Mouse (Mus musculus): ENCODE measurements around the gene Nxt1. TPM values are rescaled to one million over a fixed set of nuclear protein-coding genes. Genes with fewer than 3 reads are reported as not detected.

The Nxt1 gene
- polyA plus RNA-seq, 1 experiment from 2014 or later: 54.6 TPM

DNA sequence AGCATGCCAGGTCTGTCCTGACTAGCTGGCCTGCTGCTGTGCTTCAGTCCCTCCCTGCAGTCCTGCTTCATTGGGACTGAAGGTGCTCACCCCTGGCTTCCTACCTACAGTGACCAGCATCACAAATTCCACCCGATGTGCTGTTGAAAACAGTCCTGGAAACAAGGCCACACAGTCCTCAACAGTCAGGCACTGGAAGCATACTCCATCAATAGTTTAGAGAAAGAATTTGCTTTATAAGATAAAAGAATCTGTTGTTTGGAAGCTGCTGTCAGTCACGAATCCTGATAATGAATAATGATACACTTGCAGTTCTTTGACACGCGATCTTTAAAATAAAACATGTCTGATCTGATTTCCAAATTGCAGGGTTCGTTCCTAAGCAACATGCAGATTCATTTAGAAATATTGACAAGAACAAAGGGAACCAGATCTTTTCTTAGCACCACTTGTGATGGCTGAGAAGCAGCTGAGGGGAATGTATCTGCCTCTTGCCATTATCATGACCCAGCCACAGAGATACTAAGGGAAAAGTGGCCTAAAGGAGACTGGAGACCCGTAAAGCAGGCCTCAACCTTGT lies 27.9 kb upstream of the Nxt1 start:
- 86% methylated on average over 6 of the region's 6 CpGs for WGBS

DNA sequence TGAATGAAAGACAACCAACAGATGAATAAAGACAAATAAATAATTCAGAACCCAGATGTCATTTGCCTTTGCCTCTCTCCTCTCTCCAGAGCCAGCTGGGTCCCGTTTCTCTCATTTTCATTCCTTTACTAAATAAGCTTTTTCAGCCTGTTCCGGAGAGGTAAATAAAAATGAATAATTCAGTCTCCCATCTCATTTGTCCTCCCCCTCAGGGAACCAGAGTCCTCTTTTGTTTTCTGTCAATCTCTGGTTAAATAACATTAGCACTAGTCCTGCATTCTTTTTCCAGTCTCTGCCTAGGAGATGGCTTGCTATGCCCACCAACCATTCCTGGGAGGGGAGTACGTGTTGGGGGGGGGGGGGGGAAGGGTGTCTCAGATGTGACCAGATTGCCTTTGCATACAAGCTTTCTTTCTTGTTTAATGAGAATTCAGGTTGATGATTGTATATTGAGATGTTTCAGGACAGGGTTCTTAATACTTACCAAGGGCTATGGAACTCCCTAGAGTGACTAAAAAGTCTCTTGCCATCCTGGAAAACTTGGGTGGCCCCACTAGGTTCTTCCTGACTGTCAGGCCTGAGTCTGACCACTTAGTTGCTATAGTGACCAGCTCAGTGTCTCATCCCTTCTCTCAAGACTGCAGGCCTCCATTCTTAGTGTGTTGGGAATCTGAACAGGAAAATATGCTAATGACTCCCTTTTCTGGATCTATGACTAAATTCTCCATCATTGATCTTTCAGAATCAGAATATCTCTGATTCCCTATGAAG lies 21.6 kb upstream of the Nxt1 start:
- Histone ChIP-seq H3K4me3 (replicated peaks; ENCODE audit: low read depth, low read length) (no peak overlapping the region), H3K27me3 (ENCODE audit: control insufficient read depth, insufficient read depth, low read length) (no peaks in the 10 kb centered on the region), H3K27ac (replicated peaks; ENCODE audit: low read depth, low read length) (0 out of 2 replicates have a peak overlapping the region, but pooled peaks have one; percentile 1), H3K36me3 (ENCODE audit: control insufficient read depth, insufficient read depth, low read length) (no peaks in the 10 kb centered on the region), H3K4me2 (ENCODE audit: low read length) (no peak overlapping the region), H3K4me1 (ENCODE audit: control insufficient read depth, insufficient read depth, low read length) (peaks cover 7% of the 10 kb centered on the region), H3K9me3 (ENCODE audit: control insufficient read depth, low read length) (no peaks in the 10 kb centered on the region), H3K9ac (replicated peaks; ENCODE audit: low read length) (no peak overlapping the region)
- DNase-seq (peak; percentile 71), ATAC-seq (ENCODE audit: low FRiP score, low TSS enrichment) (peak; percentile 65)
- WGBS: under 1% methylated on average over 3 of the region's 3 CpGs

More for the DNA sequence above, 27.9 kb upstream of the Nxt1 start:
- Histone ChIP-seq H3K9me3 (ENCODE audit: control insufficient read depth, low read length) (no peaks in the 10 kb centered on the region), H3K36me3 (ENCODE audit: control insufficient read depth, insufficient read depth, low read length) (no peaks in the 10 kb centered on the region), H3K27me3 (ENCODE audit: control insufficient read depth, insufficient read depth, low read length) (no peaks in the 10 kb centered on the region), H3K27ac (replicated peaks; ENCODE audit: low read depth, low read length) (no peak overlapping the region), H3K4me3 (replicated peaks; ENCODE audit: low read depth, low read length) (no peak overlapping the region), H3K9ac (replicated peaks; ENCODE audit: low read length) (no peak overlapping the region), H3K4me2 (ENCODE audit: low read length) (no peak overlapping the region), H3K4me1 (ENCODE audit: control insufficient read depth, insufficient read depth, low read length) (no peaks in the 10 kb centered on the region)
- DNase-seq (no peak), ATAC-seq (ENCODE audit: low FRiP score, low TSS enrichment) (no peak)

DNA sequence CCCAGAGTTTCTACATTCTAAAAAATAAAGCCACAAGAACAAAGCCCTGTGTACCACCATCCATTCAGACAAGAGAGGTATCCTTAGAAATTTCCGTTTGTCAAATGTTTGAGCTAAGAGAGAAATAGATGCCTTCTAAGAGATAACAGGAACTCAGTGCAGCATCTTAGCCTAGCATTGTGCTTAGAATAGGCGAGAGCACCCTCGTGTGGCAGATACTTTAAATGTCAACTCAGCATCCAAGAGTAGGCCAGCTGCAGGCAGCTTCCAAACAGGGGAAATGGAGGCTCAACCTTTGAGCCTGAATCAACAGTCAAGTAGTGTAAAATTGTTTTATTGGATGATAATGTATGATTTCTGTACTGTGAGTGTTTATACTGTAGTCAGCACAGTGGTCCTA lies 17.4 kb upstream of the Nxt1 start:
- no peaks in the 10 kb centered on the region for H3K36me3 ChIP-seq (ENCODE audit: control insufficient read depth, insufficient read depth, low read length)
- 2% methylated on average over 3 of the region's 3 CpGs for WGBS
- H3K27me3 ChIP-seq (ENCODE audit: control insufficient read depth, insufficient read depth, low read length): no peaks in the 10 kb centered on the region
- H3K9ac ChIP-seq (replicated peaks; ENCODE audit: low read length): no peak overlapping the region
- peaks cover 7% of the 10 kb centered on the region for H3K4me1 ChIP-seq (ENCODE audit: control insufficient read depth, insufficient read depth, low read length)
- H3K27ac ChIP-seq (replicated peaks; ENCODE audit: low read depth, low read length): no peak overlapping the region
- no peak overlapping the region for H3K4me3 ChIP-seq (replicated peaks; ENCODE audit: low read depth, low read length)
- DNase-seq: peak; percentile 88
- peak; percentile 54; the same call in 1 of the 2 replicates for ATAC-seq (ENCODE audit: low FRiP score, low TSS enrichment)
- no peak overlapping the region for H3K4me2 ChIP-seq (ENCODE audit: low read length)
- no peaks in the 10 kb centered on the region for H3K9me3 ChIP-seq (ENCODE audit: control insufficient read depth, low read length)

DNA sequence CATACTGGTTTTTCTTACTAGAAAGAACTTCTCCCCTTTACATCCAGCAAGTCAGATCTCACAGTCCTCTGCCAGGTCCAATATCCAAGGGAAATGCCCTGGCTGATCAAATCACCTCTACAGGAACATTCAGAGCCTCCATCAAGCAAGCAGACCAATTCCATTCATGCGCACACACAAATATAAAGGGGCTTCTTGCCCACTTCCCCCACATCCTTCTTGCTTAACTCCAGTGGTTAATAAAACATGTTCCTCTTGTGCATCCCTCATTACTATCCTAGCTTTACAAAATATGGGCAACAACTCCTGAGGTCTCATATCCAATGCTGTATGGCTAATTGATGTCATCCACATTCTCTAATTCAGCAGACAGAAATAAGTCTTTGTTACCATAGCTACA lies 8.9 kb upstream of the Nxt1 start:
- 98% methylated on average over 1 of the region's 1 CpGs for WGBS
- no peaks in the 10 kb centered on the region for H3K9me3 ChIP-seq (ENCODE audit: control insufficient read depth, low read length)
- DNase-seq (no peak), ATAC-seq (ENCODE audit: low FRiP score, low TSS enrichment) (no peak)
- no peak overlapping the region for H3K9ac ChIP-seq (replicated peaks; ENCODE audit: low read length)
- H3K4me2 ChIP-seq (ENCODE audit: low read length): no peak overlapping the region
- no peak overlapping the region for H3K4me3 ChIP-seq (replicated peaks; ENCODE audit: low read depth, low read length)
- no peaks in the 10 kb centered on the region for H3K27me3 ChIP-seq (ENCODE audit: control insufficient read depth, insufficient read depth, low read length)
- no peaks in the 10 kb centered on the region for H3K36me3 ChIP-seq (ENCODE audit: control insufficient read depth, insufficient read depth, low read length)
- no peak overlapping the region for H3K27ac ChIP-seq (replicated peaks; ENCODE audit: low read depth, low read length)
- no peaks in the 10 kb centered on the region for H3K4me1 ChIP-seq (ENCODE audit: control insufficient read depth, insufficient read depth, low read length)

DNA sequence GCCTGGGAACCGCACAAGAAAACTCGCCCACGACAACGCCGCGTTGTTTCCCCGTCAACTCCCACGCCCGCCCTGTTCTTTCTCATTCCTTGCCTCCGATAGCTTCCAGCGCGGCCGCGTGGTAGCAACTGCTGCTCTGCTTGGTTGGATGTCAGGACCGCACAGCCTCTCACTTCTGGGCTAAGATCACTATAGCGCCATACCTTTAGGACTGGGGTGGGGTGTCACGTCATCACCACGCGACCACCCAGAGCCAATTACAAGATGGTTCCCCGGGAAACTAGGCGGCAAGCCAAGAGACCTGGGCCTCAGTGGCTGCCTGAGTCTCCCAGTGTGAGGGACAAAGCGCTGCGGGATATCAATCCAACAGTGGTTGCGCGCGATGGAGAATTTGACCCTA lies 5.4 kb downstream of the Nxt1 start:
- 2% methylated on average over 26 of the region's 26 CpGs for WGBS
- ATAC-seq (ENCODE audit: low FRiP score, low TSS enrichment) (peak; percentile 59), DNase-seq (peak; percentile 93)

DNA sequence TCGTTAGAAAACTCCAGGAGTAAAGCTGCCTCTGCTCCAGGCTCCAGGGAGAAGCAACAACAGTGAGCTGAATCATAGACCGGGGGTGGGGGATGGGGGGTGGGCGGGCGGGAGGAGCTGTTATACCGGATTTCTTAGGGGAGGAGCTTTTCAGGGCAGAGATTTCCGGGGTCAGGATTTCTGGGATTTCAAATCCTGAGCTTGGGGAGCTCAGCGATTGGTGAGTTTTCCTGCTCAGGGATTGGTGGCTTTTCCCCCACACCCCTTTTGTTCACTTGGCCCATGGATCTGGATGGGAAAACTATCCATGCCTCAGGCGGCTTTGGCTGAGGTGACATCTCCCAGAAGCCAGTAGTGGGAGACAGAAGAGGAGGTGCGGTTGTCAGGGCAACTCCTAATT lies 6.9 kb downstream of the Nxt1 start:
- peak overlapping the region; percentile 89 for H3K4me2 ChIP-seq (ENCODE audit: low read length)
- 3% methylated on average over 9 of the region's 9 CpGs for WGBS

More for the DNA sequence above, 5.4 kb downstream of the Nxt1 start:
- H3K4me2 ChIP-seq (ENCODE audit: low read length): peak overlapping the region; percentile 59
- H3K9me3 ChIP-seq (ENCODE audit: control insufficient read depth, low read length): no peaks in the 10 kb centered on the region
- peak overlapping the region; percentile 42 for H3K4me3 ChIP-seq (replicated peaks; ENCODE audit: low read depth, low read length)
- H3K4me1 ChIP-seq (ENCODE audit: control insufficient read depth, insufficient read depth, low read length): peaks cover 50% of the 10 kb centered on the region
- H3K27ac ChIP-seq (replicated peaks; ENCODE audit: low read depth, low read length): peak overlapping the region; percentile 73
- H3K9ac ChIP-seq (replicated peaks; ENCODE audit: low read length): peak overlapping the region; percentile 28; the same call in 1 of the 2 replicates
- peaks cover 20% of the 10 kb centered on the region for H3K36me3 ChIP-seq (ENCODE audit: control insufficient read depth, insufficient read depth, low read length)
- no peaks in the 10 kb centered on the region for H3K27me3 ChIP-seq (ENCODE audit: control insufficient read depth, insufficient read depth, low read length)

DNA sequence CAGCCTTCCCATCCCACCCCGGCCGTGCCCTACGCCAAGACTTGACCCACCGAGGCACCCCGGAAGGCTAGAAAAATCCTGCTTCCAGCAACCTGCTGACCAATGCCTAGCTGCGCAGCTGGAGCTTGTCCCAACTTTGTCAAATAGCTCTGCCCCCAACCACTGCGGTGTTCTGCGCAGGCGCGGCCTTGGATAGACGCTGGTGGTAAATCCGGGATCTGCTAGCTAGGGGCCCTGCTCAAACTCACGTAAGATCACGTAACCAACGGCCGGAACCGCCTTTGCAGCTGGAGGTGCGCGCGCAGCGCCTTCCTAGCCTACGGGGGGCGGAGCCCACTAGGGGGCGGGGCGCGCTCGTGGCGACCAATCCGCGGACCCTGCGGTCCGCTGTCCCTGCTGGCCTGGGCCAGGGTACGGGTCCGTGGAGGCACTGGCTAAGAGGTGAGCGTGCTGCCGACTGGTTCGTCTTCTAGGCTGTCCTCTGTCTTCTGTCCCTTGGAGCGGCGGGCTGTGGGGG lies 8.4 kb downstream of the Nxt1 start, which contains the start of gene Gzf1:
TSS of gene Gzf1 (plus strand) at position 249 of the 517 bp plus-strand sequence.
- Histone ChIP-seq H3K27me3 (ENCODE audit: control insufficient read depth, insufficient read depth, low read length) (no peaks in the 10 kb centered on the region), H3K36me3 (ENCODE audit: control insufficient read depth, insufficient read depth, low read length) (peaks cover 34% of the 10 kb centered on the region), H3K9me3 (ENCODE audit: control insufficient read depth, low read length) (no peaks in the 10 kb centered on the region), H3K27ac (replicated peaks; ENCODE audit: low read depth, low read length) (peak within 1 kb of the TSS; percentile 85), H3K4me3 (replicated peaks; ENCODE audit: low read depth, low read length) (peak within 1 kb of the TSS; percentile 72), H3K4me1 (ENCODE audit: control insufficient read depth, insufficient read depth, low read length) (peaks cover 36% of the 10 kb centered on the region), H3K9ac (replicated peaks; ENCODE audit: low read length) (peak within 1 kb of the TSS; percentile 77), H3K4me2 (ENCODE audit: low read length) (peak within 1 kb of the TSS; percentile 89)
- ATAC-seq (ENCODE audit: low FRiP score, low TSS enrichment): peak; percentile 93
- peak; percentile 100 for DNase-seq
- WGBS: under 1% methylated on average over 39 of the region's 39 CpGs

More for the DNA sequence above, 6.9 kb downstream of the Nxt1 start:
- 0 out of 2 replicates have a peak overlapping the region, but pooled peaks have one; percentile 12 for H3K9ac ChIP-seq (replicated peaks; ENCODE audit: low read length)
- peaks cover 29% of the 10 kb centered on the region for H3K36me3 ChIP-seq (ENCODE audit: control insufficient read depth, insufficient read depth, low read length)
- peak; percentile 7 for ATAC-seq (ENCODE audit: low FRiP score, low TSS enrichment)
- H3K27me3 ChIP-seq (ENCODE audit: control insufficient read depth, insufficient read depth, low read length): no peaks in the 10 kb centered on the region
- H3K9me3 ChIP-seq (ENCODE audit: control insufficient read depth, low read length): no peaks in the 10 kb centered on the region
- H3K4me1 ChIP-seq (ENCODE audit: control insufficient read depth, insufficient read depth, low read length): peaks cover 36% of the 10 kb centered on the region
- peak overlapping the region; percentile 68 for H3K27ac ChIP-seq (replicated peaks; ENCODE audit: low read depth, low read length)
- 0 out of 2 replicates have a peak overlapping the region, but pooled peaks have one; percentile 4 for H3K4me3 ChIP-seq (replicated peaks; ENCODE audit: low read depth, low read length)
- peak; percentile 77 for DNase-seq

DNA sequence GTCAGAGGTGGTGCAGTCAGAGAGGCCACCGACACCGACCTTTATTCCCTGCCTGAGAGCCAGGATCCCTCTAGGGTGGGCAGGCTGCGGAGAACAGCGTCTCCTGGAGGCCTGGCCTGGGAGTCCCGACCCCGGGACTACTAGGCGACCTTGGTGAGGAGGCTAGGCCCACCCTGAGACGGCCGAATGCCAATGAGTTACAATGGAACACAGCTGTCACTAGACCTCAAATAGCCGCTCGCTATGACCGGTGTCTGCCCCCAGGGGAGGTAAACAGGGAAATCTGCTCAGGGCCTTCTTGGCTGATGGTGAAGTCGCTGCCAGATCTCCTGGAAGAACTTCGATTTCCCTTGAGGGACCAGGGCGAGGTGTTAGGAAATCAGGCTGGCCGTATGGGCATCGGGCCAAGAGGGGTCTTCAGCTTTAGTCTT lies 9.1 kb downstream of the Nxt1 start:
- Histone ChIP-seq H3K27ac (replicated peaks; ENCODE audit: low read depth, low read length) (peak overlapping the region; percentile 81), H3K9ac (replicated peaks; ENCODE audit: low read length) (peak overlapping the region; percentile 77), H3K4me3 (replicated peaks; ENCODE audit: low read depth, low read length) (peak overlapping the region; percentile 72), H3K36me3 (ENCODE audit: control insufficient read depth, insufficient read depth, low read length) (peaks cover 34% of the 10 kb centered on the region), H3K9me3 (ENCODE audit: control insufficient read depth, low read length) (no peaks in the 10 kb centered on the region), H3K4me1 (ENCODE audit: control insufficient read depth, insufficient read depth, low read length) (peaks cover 36% of the 10 kb centered on the region), H3K27me3 (ENCODE audit: control insufficient read depth, insufficient read depth, low read length) (no peaks in the 10 kb centered on the region), H3K4me2 (ENCODE audit: low read length) (peak overlapping the region; percentile 89)
- peak; percentile 59 for ATAC-seq (ENCODE audit: low FRiP score, low TSS enrichment)
- peak; percentile 52 for DNase-seq
- 8% methylated on average over 17 of the region's 17 CpGs for WGBS

Data from midbrain, embryonic 14.5 days (tissue).